Mouse (Mus musculus) bone marrow, adult 2 months (tissue): Measurements from ENCODE around the gene Scn4a. TPM values are rescaled to one million over a fixed set of nuclear protein-coding genes. Genes with fewer than 3 reads are reported as not detected.

Experiments
- H3K27ac ChIP-seq: fragments of 200-500 bp; 2 replicates; pipeline ENCODE4 v1.5.1; 2012; ENCODE audit warnings: low read depth, mild to moderate bottlenecking, control low read depth, inconsistent platforms, low read length; ENCODE audit not compliant: control insufficient read depth, poor library complexity, insufficient read depth
- H3K4me1 ChIP-seq: fragments of 200-500 bp; 2 replicates; pipeline ENCODE4 v1.6.1; 2011; ENCODE audit warnings: low read length; ENCODE audit not compliant: control insufficient read depth, insufficient read depth
- H3K4me3 ChIP-seq: fragments of 200-500 bp; replicated peaks from 2 replicates; pipeline ENCODE3; 2011; ENCODE audit warnings: mild to moderate bottlenecking, low read depth, low read length, control low read depth; ENCODE audit not compliant: control insufficient read depth
- CTCF ChIP-seq: fragments of 200-500 bp; IDR thresholded peaks from 2 replicates; pipeline ENCODE4 v1.5.1; 2011; ENCODE audit warnings: low read length, control low read depth; ENCODE audit not compliant: control insufficient read depth, insufficient read depth
- POLR2A ChIP-seq: fragments of 200-500 bp; IDR thresholded peaks from 2 replicates; pipeline ENCODE4 v1.6.1; 2011; ENCODE audit warnings: low read depth, mild to moderate bottlenecking, control low read depth, low read length, borderline replicate concordance; ENCODE audit not compliant: control insufficient read depth
- WGBS: fragments of 180-500 bp; shearing (Covaris S2); methylation state at CpG from one replicate; pipeline ENCODE4 v1.1.7; 2018; 5-methylcytosine and 5-hydroxymethylcytosine counted together
- polyA plus RNA-seq: library from polyadenylated mRNA; stranded (reverse); fragments of >200 nt; gene quantifications from 2 replicates; pipeline ENCODE4 v1.2.4, GENCODE M21; 2011; ENCODE audit warnings: low replicate concordance; ENCODE audit not compliant: missing spikeins, insufficient read depth, insufficient read length

Gene Scn4a
- polyA plus RNA-seq, 1 experiment = 1.6 TPM

GRCm38 (mm10) chr11:106302634-106303033, 50.5 kb downstream of the Scn4a start:
- 2% methylated on average over 2 of the region's 2 CpGs for WGBS
- TF ChIP-seq POLR2A = no peak
- TF ChIP-seq CTCF = peak; percentile 94
- H3K27ac ChIP-seq = no peak overlapping the region
- no peak overlapping the region for H3K4me3 ChIP-seq
- H3K4me1 ChIP-seq = no peaks in the 10 kb centered on the region; the same call in 1 of the 2 replicates

- H3K4me1 ChIP-seq = no peaks in the 10 kb centered on the region; the same call in 1 of the 2 replicates
- no peak for TF ChIP-seq CTCF
- TF ChIP-seq POLR2A = no peak
- no peak within 1 kb of the TSS for H3K27ac ChIP-seq
- WGBS = 76% methylated on average over 9 of the region's 9 CpGs
- H3K4me3 ChIP-seq = no peak within 1 kb of the TSS
Measured at GRCm38 (mm10) chr11:106301765-106302164, 51.3 kb downstream of the Scn4a start, which contains the start of gene Gh. TSS of gene Gh (minus strand) at chr11:106301865.

GRCm38 (mm10) chr11:106291861-106292260, 61.2 kb downstream of the Scn4a start:
- Histone ChIP-seq H3K27ac (no peak overlapping the region), H3K4me1 (no peaks in the 10 kb centered on the region), H3K4me3 (no peak overlapping the region)
- TF ChIP-seq POLR2A (no peak), CTCF (no peak)
- 70% methylated on average over 2 of the region's 2 CpGs for WGBS

GRCm38 (mm10) chr11:106290376-106290775, 62.7 kb downstream of the Scn4a start:
- 88% methylated on average over 5 of the region's 5 CpGs for WGBS
- no peak for TF ChIP-seq POLR2A
- H3K4me3 ChIP-seq = no peak overlapping the region
- H3K4me1 ChIP-seq = no peaks in the 10 kb centered on the region
- no peak overlapping the region for H3K27ac ChIP-seq

- WGBS = 65% methylated on average over 8 of the region's 8 CpGs
- Histone ChIP-seq H3K27ac (no peak overlapping the region), H3K4me1 (no peaks in the 10 kb centered on the region), H3K4me3 (no peak overlapping the region)
- TF ChIP-seq POLR2A (no peak), CTCF (peak; percentile 34; the same call in 1 of the 2 replicates)
Measured at GRCm38 (mm10) chr11:106289369-106289768, 63.7 kb downstream of the Scn4a start.

GRCm38 (mm10) chr11:106286987-106287386, 66.1 kb downstream of the Scn4a start:
- WGBS = 86% methylated on average over 11 of the region's 11 CpGs
- no peak overlapping the region for H3K4me3 ChIP-seq
- no peak overlapping the region for H3K27ac ChIP-seq
- no peak for TF ChIP-seq CTCF
- TF ChIP-seq POLR2A = no peak
- H3K4me1 ChIP-seq = no peaks in the 10 kb centered on the region

GRCm38 (mm10) chr11:106286206-106286605, 66.9 kb downstream of the Scn4a start:
- no peak overlapping the region for H3K4me3 ChIP-seq
- WGBS = 84% methylated on average over 7 of the region's 7 CpGs
- H3K27ac ChIP-seq = no peak overlapping the region
- H3K4me1 ChIP-seq = no peaks in the 10 kb centered on the region
- TF ChIP-seq CTCF = no peak
- no peak for TF ChIP-seq POLR2A

- no peaks in the 10 kb centered on the region for H3K4me1 ChIP-seq
- no peak overlapping the region for H3K4me3 ChIP-seq
- no peak overlapping the region for H3K27ac ChIP-seq
- TF ChIP-seq POLR2A (no peak), CTCF (no peak)
- WGBS = 76% methylated on average over 8 of the region's 8 CpGs
Measured at GRCm38 (mm10) chr11:106284126-106284525, 69.0 kb downstream of the Scn4a start.

GRCm38 (mm10) chr11:106283371-106283770, 69.7 kb downstream of the Scn4a start:
- 77% methylated on average over 4 of the region's 4 CpGs for WGBS
- TF ChIP-seq POLR2A = no peak
- Histone ChIP-seq H3K4me3 (no peak overlapping the region), H3K27ac (no peak overlapping the region), H3K4me1 (no peaks in the 10 kb centered on the region; the same call in 1 of the 2 replicates)

GRCm38 (mm10) chr11:106282452-106282851, 70.6 kb downstream of the Scn4a start:
- H3K4me1 ChIP-seq = no peaks in the 10 kb centered on the region; the same call in 1 of the 2 replicates
- TF ChIP-seq CTCF (no peak), POLR2A (no peak)

More at GRCm38 (mm10) chr11:106282452-106282851, 70.6 kb downstream of the Scn4a start:
- Histone ChIP-seq H3K27ac (no peak overlapping the region), H3K4me3 (no peak overlapping the region)
- WGBS = 77% methylated on average over 6 of the region's 6 CpGs
